Mouse (Mus musculus) forebrain, embryonic 12.5 days (tissue): Measurements from ENCODE around the gene Nol3. TPM values are rescaled to one million over a fixed set of nuclear protein-coding genes. Genes with fewer than 3 reads are reported as not detected.
A peak's percentile ranks its signal among the peaks of the same experiment; 100 is the strongest.
"Not testable (repeated sequence)": the region's sequence is repeated elsewhere in the genome, so short reads cannot be mapped to it uniquely, and the experiment has no call there.

Experiments used
- ATAC-seq: fragments of 200-750 bp; cut with Nextera tagmentation; 2 replicates; pipeline ENCODE4 v1.8.0; 2017; ENCODE audit warnings: moderate TSS enrichment; ENCODE audit not compliant: low FRiP score
- H3K27ac ChIP-seq: fragments of 300-500 bp; sonication (generic); 2 replicates; pipeline ENCODE4 v1.5.1; 2016; ENCODE audit warnings: mild to moderate bottlenecking
- H3K27me3 ChIP-seq: fragments of 300-500 bp; sonication (generic); 2 replicates; pipeline ENCODE4 v1.6.1; 2016; ENCODE audit warnings: mild to moderate bottlenecking
- H3K36me3 ChIP-seq: fragments of 300-500 bp; sonication (generic); replicated peaks from 2 replicates; pipeline ENCODE4 v1.6.1; 2016; ENCODE audit warnings: mild to moderate bottlenecking
- H3K4me1 ChIP-seq: fragments of 300-500 bp; sonication (generic); 2 replicates; pipeline ENCODE4 v1.6.1; 2016
- H3K4me2 ChIP-seq: fragments of 300-500 bp; sonication (generic); 2 replicates; pipeline ENCODE4 v1.6.1; 2016; ENCODE audit warnings: mild to moderate bottlenecking, moderate library complexity
- H3K4me3 ChIP-seq: fragments of 300-500 bp; sonication (generic); replicated peaks from 2 replicates; pipeline ENCODE4 v1.5.1; 2016; ENCODE audit warnings: mild to moderate bottlenecking
- H3K9ac ChIP-seq: fragments of 300-500 bp; sonication (generic); 2 replicates; pipeline ENCODE4 v1.6.1; 2016; ENCODE audit warnings: mild to moderate bottlenecking
- H3K9me3 ChIP-seq: fragments of 300-500 bp; sonication (generic); 2 replicates; pipeline ENCODE4 v1.6.1; 2016
- WGBS: fragments of 180-500 bp; shearing (Covaris S2); methylation state at CpG from one replicate; pipeline ENCODE4 v1.1.7; 2016; 5-methylcytosine and 5-hydroxymethylcytosine counted together
- polyA plus RNA-seq: library from polyadenylated mRNA; unstranded; fragments of >200 nt; fragmentation: Nextera tagmentation; extraction: Ambion mirVana; gene quantifications from 2 replicates; pipeline ENCODE4 v1.2.1, GENCODE M21; 2016

The Nol3 gene
- polyA plus RNA-seq, 1 experiment from 2014 or later = 3.3 TPM

GRCm38 (mm10) chr8:105283074-105283473, 7.1 kb downstream of the Nol3 start:
- no peak overlapping the region for H3K4me3 ChIP-seq
- 26% methylated on average over 23 of the region's 23 CpGs for WGBS

GRCm38 (mm10) chr8:105285514-105285913, 9.6 kb downstream of the Nol3 start:
- no peak for ATAC-seq
- Histone ChIP-seq H3K4me1 (peaks cover 45% of the 10 kb centered on the region), H3K9me3 (no peaks in the 10 kb centered on the region), H3K4me2 (no peak overlapping the region; the same call in 1 of the 2 replicates), H3K9ac (no peak overlapping the region), H3K4me3 (no peak overlapping the region), H3K27me3 (peaks cover 27% of the 10 kb centered on the region), H3K27ac (no peak overlapping the region), H3K36me3 (peaks cover 39% of the 10 kb centered on the region)
- WGBS = 50% methylated on average over 12 of the region's 12 CpGs

More at GRCm38 (mm10) chr8:105283074-105283473, 7.1 kb downstream of the Nol3 start:
- H3K36me3 ChIP-seq = peaks cover 44% of the 10 kb centered on the region
- peak; percentile 10; the same call in 1 of the 2 replicates for ATAC-seq
- peaks cover 43% of the 10 kb centered on the region for H3K27me3 ChIP-seq
- no peaks in the 10 kb centered on the region for H3K9me3 ChIP-seq
- H3K9ac ChIP-seq = no peak overlapping the region
- no peak overlapping the region for H3K4me2 ChIP-seq
- no peak overlapping the region for H3K27ac ChIP-seq
- H3K4me1 ChIP-seq = peaks cover 36% of the 10 kb centered on the region

GRCm38 (mm10) chr8:105286907-105287306, 11.0 kb downstream of the Nol3 start:
- H3K9ac ChIP-seq = no peak overlapping the region
- H3K27ac ChIP-seq = no peak overlapping the region
- no peak for ATAC-seq
- H3K4me3 ChIP-seq = no peak overlapping the region
- peaks cover 49% of the 10 kb centered on the region for H3K4me1 ChIP-seq
- WGBS = 86% methylated on average over 4 of the region's 4 CpGs
- H3K9me3 ChIP-seq = no peaks in the 10 kb centered on the region
- H3K36me3 ChIP-seq = peaks cover 30% of the 10 kb centered on the region
- H3K4me2 ChIP-seq = 0 out of 2 replicates have a peak overlapping the region, but pooled peaks have one; percentile 11
- peaks cover 25% of the 10 kb centered on the region for H3K27me3 ChIP-seq

- WGBS = 87% methylated on average over 5 of the region's 5 CpGs
- Histone ChIP-seq H3K27me3 (peaks cover 30% of the 10 kb centered on the region), H3K4me3 (peak overlapping the region; percentile 54), H3K9me3 (no peaks in the 10 kb centered on the region), H3K4me2 (peak overlapping the region; percentile 80), H3K27ac (no peak overlapping the region), H3K9ac (peak overlapping the region; percentile 61), H3K36me3 (peaks cover 17% of the 10 kb centered on the region), H3K4me1 (peaks cover 49% of the 10 kb centered on the region)
- ATAC-seq = no peak
These were observed 12.3 kb downstream of the Nol3 start for GRCm38 (mm10) chr8:105288231-105288630.

- Histone ChIP-seq H3K4me3 (peak overlapping the region; percentile 54), H3K9ac (peak overlapping the region; percentile 61), H3K4me2 (peak overlapping the region; percentile 80), H3K4me1 (peaks cover 49% of the 10 kb centered on the region), H3K27ac (peak overlapping the region; percentile 90), H3K27me3 (peaks cover 31% of the 10 kb centered on the region), H3K9me3 (no peaks in the 10 kb centered on the region), H3K36me3 (peaks cover 14% of the 10 kb centered on the region)
- under 1% methylated on average over 53 of the region's 53 CpGs for WGBS
- peak; percentile 95 for ATAC-seq
These were observed 13.2 kb downstream of the Nol3 start for GRCm38 (mm10) chr8:105288958-105289732.

- Histone ChIP-seq H3K9me3 (no peaks in the 10 kb centered on the region), H3K36me3 (peaks cover 8% of the 10 kb centered on the region), H3K4me2 (peak within 1 kb of the TSS; percentile 80), H3K4me3 (peak within 1 kb of the TSS; percentile 54), H3K9ac (peak within 1 kb of the TSS; percentile 61), H3K4me1 (peaks cover 49% of the 10 kb centered on the region), H3K27ac (peak within 1 kb of the TSS; percentile 90), H3K27me3 (peaks cover 31% of the 10 kb centered on the region)
- WGBS = 2% methylated on average over 43 of the region's 43 CpGs
- ATAC-seq = peak; percentile 28
These were observed 14.0 kb downstream of the Nol3 start, which contains the start of gene 4931428F04Rik for GRCm38 (mm10) chr8:105289805-105290460. TSS of gene 4931428F04Rik (minus strand) at chr8:105289864.

- 6% methylated on average over 31 of the region's 31 CpGs for WGBS
These were observed 14.8 kb downstream of the Nol3 start for GRCm38 (mm10) chr8:105290554-105291314.

GRCm38 (mm10) chr8:105291364-105291763, 15.4 kb downstream of the Nol3 start:
- H3K9ac ChIP-seq, H3K4me2 ChIP-seq, H3K27ac ChIP-seq, H3K4me3 ChIP-seq, H3K9me3 ChIP-seq, ATAC-seq, H3K36me3 ChIP-seq: not testable (repeated sequence)
- 86% methylated on average over 8 of the region's 8 CpGs for WGBS
- Histone ChIP-seq H3K4me1 (peaks cover 39% of the 10 kb centered on the region), H3K27me3 (peaks cover 34% of the 10 kb centered on the region)

More at GRCm38 (mm10) chr8:105290554-105291314, 14.8 kb downstream of the Nol3 start:
- H3K4me2 ChIP-seq = peak overlapping the region; percentile 80
- H3K9me3 ChIP-seq = no peaks in the 10 kb centered on the region
- H3K27ac ChIP-seq = no peak overlapping the region
- peak overlapping the region; percentile 54 for H3K4me3 ChIP-seq
- peaks cover 34% of the 10 kb centered on the region for H3K27me3 ChIP-seq
- no peak for ATAC-seq
- H3K4me1 ChIP-seq = peaks cover 44% of the 10 kb centered on the region
- 0 out of 2 replicates have a peak overlapping the region, but pooled peaks have one; percentile 61 for H3K9ac ChIP-seq
- peaks cover under 1% of the 10 kb centered on the region; the same call in 1 of the 2 replicates for H3K36me3 ChIP-seq

- WGBS = 65% methylated on average over 3 of the region's 3 CpGs
- H3K4me1 ChIP-seq = peaks cover 38% of the 10 kb centered on the region
- H3K9ac ChIP-seq, ATAC-seq, H3K27ac ChIP-seq, H3K9me3 ChIP-seq, H3K4me2 ChIP-seq, H3K4me3 ChIP-seq, H3K36me3 ChIP-seq: not testable (repeated sequence)
- H3K27me3 ChIP-seq = peaks cover 34% of the 10 kb centered on the region
These were observed 15.9 kb downstream of the Nol3 start for GRCm38 (mm10) chr8:105291802-105292201.

- Histone ChIP-seq H3K27ac (no peak overlapping the region), H3K36me3 (no peaks in the 10 kb centered on the region), H3K4me2 (no peak overlapping the region), H3K9me3 (no peaks in the 10 kb centered on the region), H3K4me1 (peaks cover 36% of the 10 kb centered on the region), H3K9ac (no peak overlapping the region), H3K27me3 (peaks cover 34% of the 10 kb centered on the region), H3K4me3 (no peak overlapping the region)
- WGBS = 82% methylated on average over 7 of the region's 7 CpGs
- no peak for ATAC-seq
These were observed 16.5 kb downstream of the Nol3 start for GRCm38 (mm10) chr8:105292471-105292870.

- no peaks in the 10 kb centered on the region for H3K36me3 ChIP-seq
- ATAC-seq = no peak
- no peak overlapping the region for H3K9ac ChIP-seq
- H3K4me3 ChIP-seq = no peak overlapping the region
- H3K27me3 ChIP-seq = peaks cover 34% of the 10 kb centered on the region
- no peak overlapping the region for H3K27ac ChIP-seq
- no peaks in the 10 kb centered on the region for H3K9me3 ChIP-seq
- 78% methylated on average over 19 of the region's 19 CpGs for WGBS
- H3K4me1 ChIP-seq = peaks cover 31% of the 10 kb centered on the region
- no peak overlapping the region for H3K4me2 ChIP-seq
These were observed 17.5 kb downstream of the Nol3 start for GRCm38 (mm10) chr8:105293405-105293804.

GRCm38 (mm10) chr8:105294776-105295175, 18.8 kb downstream of the Nol3 start:
- no peak for ATAC-seq
- peaks cover 31% of the 10 kb centered on the region for H3K4me1 ChIP-seq
- H3K4me2 ChIP-seq = no peak overlapping the region
- WGBS = 61% methylated on average over 9 of the region's 9 CpGs
- no peaks in the 10 kb centered on the region for H3K9me3 ChIP-seq
- H3K27me3 ChIP-seq = peaks cover 33% of the 10 kb centered on the region
- no peak overlapping the region for H3K9ac ChIP-seq
- peaks cover 8% of the 10 kb centered on the region for H3K36me3 ChIP-seq
- H3K27ac ChIP-seq = no peak overlapping the region
- H3K4me3 ChIP-seq = no peak overlapping the region
